Mouse (Mus musculus) olfactory bulb, adult 2 months (tissue): Measurements from ENCODE around the gene Mat1a. TPM values are rescaled to one million over a fixed set of nuclear protein-coding genes. Genes with fewer than 3 reads are reported as not detected.

ENCODE experiments used
- H3K27ac ChIP-seq: fragments of 200-500 bp; 2 replicates; pipeline ENCODE4 v1.5.1; 2012; ENCODE audit warnings: low read depth, low read length; ENCODE audit not compliant: insufficient read depth
- H3K4me1 ChIP-seq: fragments of 200-500 bp; 2 replicates; pipeline ENCODE4 v1.6.1; 2012; ENCODE audit warnings: low read length; ENCODE audit not compliant: control insufficient read depth, insufficient read depth
- H3K4me3 ChIP-seq: fragments of 200-500 bp; 2 replicates; pipeline ENCODE4 v1.5.1; 2012; ENCODE audit warnings: mild to moderate bottlenecking, low read depth, low read length, moderate library complexity; ENCODE audit not compliant: insufficient read depth
- CTCF ChIP-seq: fragments of 200-500 bp; IDR thresholded peaks from 2 replicates; pipeline ENCODE4 v1.5.1; 2012; ENCODE audit warnings: low read depth, mild to moderate bottlenecking, low read length, moderate library complexity; ENCODE audit not compliant: insufficient read depth
- POLR2A ChIP-seq: fragments of 200-500 bp; IDR thresholded peaks from 2 replicates; pipeline ENCODE4 v1.6.1; 2012; ENCODE audit warnings: mild to moderate bottlenecking, low read depth, low read length, moderate library complexity; ENCODE audit not compliant: insufficient read depth
- WGBS: fragments of 180-500 bp; shearing (Covaris S2); methylation state at CpG from one replicate; pipeline ENCODE4 v1.1.7; 2018; 5-methylcytosine and 5-hydroxymethylcytosine counted together
- polyA plus RNA-seq: library from polyadenylated mRNA; stranded (reverse); fragments of >200 nt; gene quantifications from 2 replicates; pipeline ENCODE4 v1.2.4, GENCODE M21; 2012; ENCODE audit warnings: low replicate concordance; ENCODE audit not compliant: missing spikeins, insufficient read depth, insufficient read length

The Mat1a gene
- polyA plus RNA-seq, result not detected in 2 replicates

GRCm38 (mm10) chr14:41104853-41105444 is at the start of gene Mat1a:
TSS of gene Mat1a (plus strand) at chr14:41105035.
- H3K4me3 ChIP-seq, result no peak within 1 kb of the TSS
- WGBS, result 77% methylated on average over 10 of the region's 10 CpGs
- H3K27ac ChIP-seq, result no peak within 1 kb of the TSS
- no peak for TF ChIP-seq CTCF
- TF ChIP-seq POLR2A, result no peak
- H3K4me1 ChIP-seq, result no peaks in the 10 kb centered on the region

GRCm38 (mm10) chr14:41065168-41065567 is 39.7 kb upstream of the Mat1a start:
- Histone ChIP-seq H3K27ac (no peak overlapping the region), H3K4me1 (no peaks in the 10 kb centered on the region), H3K4me3 (no peak overlapping the region)
- no peak for TF ChIP-seq CTCF
- TF ChIP-seq POLR2A, result no peak
- WGBS, result 38% methylated on average over 2 of the region's 2 CpGs

- WGBS, result 35% methylated on average over 1 of the region's 1 CpGs
- Histone ChIP-seq H3K4me3 (no peak overlapping the region), H3K27ac (no peak overlapping the region), H3K4me1 (no peaks in the 10 kb centered on the region)
- no peak for TF ChIP-seq POLR2A
- TF ChIP-seq CTCF, result no peak
Observed at GRCm38 (mm10) chr14:41066416-41066815, 38.4 kb upstream of the Mat1a start.

GRCm38 (mm10) chr14:41069108-41069507 is 35.7 kb upstream of the Mat1a start, which contains the start of gene Dydc2:
TSS of gene Dydc2 (minus strand) at chr14:41069208.
- no peak within 1 kb of the TSS for H3K4me3 ChIP-seq
- no peak within 1 kb of the TSS for H3K27ac ChIP-seq
- H3K4me1 ChIP-seq, result peaks cover 7% of the 10 kb centered on the region
- TF ChIP-seq CTCF, result no peak
- no peak for TF ChIP-seq POLR2A

GRCm38 (mm10) chr14:41070343-41070742 is 34.5 kb upstream of the Mat1a start:
- H3K4me1 ChIP-seq, result peaks cover 7% of the 10 kb centered on the region

GRCm38 (mm10) chr14:41072229-41072943 is 32.4 kb upstream of the Mat1a start, which contains the start of gene Dydc1:
TSS of gene Dydc1 (plus strand) at chr14:41072911.
- H3K27ac ChIP-seq, result no peak within 1 kb of the TSS
- H3K4me3 ChIP-seq, result peak within 1 kb of the TSS; percentile 67
- H3K4me1 ChIP-seq, result peaks cover 7% of the 10 kb centered on the region
- TF ChIP-seq CTCF (no peak), POLR2A (no peak)
- 11% methylated on average over 23 of the region's 23 CpGs for WGBS

More at GRCm38 (mm10) chr14:41070343-41070742, 34.5 kb upstream of the Mat1a start:
- WGBS, result 86% methylated on average over 3 of the region's 3 CpGs
- TF ChIP-seq CTCF, result no peak
- TF ChIP-seq POLR2A, result no peak
- no peak overlapping the region for H3K4me3 ChIP-seq
- H3K27ac ChIP-seq, result no peak overlapping the region

- Histone ChIP-seq H3K4me3 (peak overlapping the region; percentile 67), H3K27ac (no peak overlapping the region), H3K4me1 (peaks cover 7% of the 10 kb centered on the region)
- TF ChIP-seq POLR2A (no peak), CTCF (no peak)
- WGBS, result 2% methylated on average over 8 of the region's 8 CpGs
Observed at GRCm38 (mm10) chr14:41072944-41073275, 31.9 kb upstream of the Mat1a start.

- no peaks in the 10 kb centered on the region for H3K4me1 ChIP-seq
- no peak overlapping the region for H3K4me3 ChIP-seq
- TF ChIP-seq POLR2A (no peak), CTCF (no peak)
- 83% methylated on average over 2 of the region's 2 CpGs for WGBS
- H3K27ac ChIP-seq, result no peak overlapping the region
Observed at GRCm38 (mm10) chr14:41082408-41082807, 22.4 kb upstream of the Mat1a start.

- Histone ChIP-seq H3K27ac (no peak overlapping the region), H3K4me1 (no peaks in the 10 kb centered on the region), H3K4me3 (no peak overlapping the region)
- no peak for TF ChIP-seq POLR2A
- WGBS, result 86% methylated on average over 1 of the region's 1 CpGs
Observed at GRCm38 (mm10) chr14:41087509-41087908, 17.3 kb upstream of the Mat1a start.
